Mouse (Mus musculus) midbrain, embryonic 10.5 days (tissue): ENCODE data around the gene Foxo3. TPM values are rescaled to one million over a fixed set of nuclear protein-coding genes. Genes with fewer than 3 reads are reported as not detected.

Source experiments
- DNase-seq: peaks from one replicate; pipeline ENCODE4 v3.0.0-alpha.2; 2017; ENCODE audit warnings: low spot score
- H3K27ac ChIP-seq: fragments of 300-500 bp; sonication (generic); replicated peaks from 2 replicates; pipeline ENCODE4 v1.5.1; 2016; ENCODE audit warnings: mild to moderate bottlenecking
- H3K27me3 ChIP-seq: fragments of 300-500 bp; sonication (generic); 2 replicates; pipeline ENCODE4 v1.6.1; 2016; ENCODE audit warnings: low read depth, mild to moderate bottlenecking; ENCODE audit not compliant: poor library complexity, severe bottlenecking
- H3K36me3 ChIP-seq: fragments of 300-500 bp; sonication (generic); 2 replicates; pipeline ENCODE4 v1.6.1; 2016; ENCODE audit warnings: mild to moderate bottlenecking, moderate library complexity
- H3K4me1 ChIP-seq: fragments of 300-500 bp; sonication (generic); 2 replicates; pipeline ENCODE4 v1.6.1; 2016
- H3K4me3 ChIP-seq: fragments of 300-500 bp; sonication (generic); 2 replicates; pipeline ENCODE4 v1.5.1; 2016; ENCODE audit warnings: mild to moderate bottlenecking, moderate library complexity
- H3K9me3 ChIP-seq: fragments of 300-500 bp; sonication (generic); replicated peaks from 2 replicates; pipeline ENCODE4 v1.6.1; 2016; ENCODE audit warnings: mild to moderate bottlenecking
- WGBS: fragments of 180-500 bp; shearing (Covaris S2); methylation state at CpG from one replicate; pipeline ENCODE4 v1.1.7; 2016; 5-methylcytosine and 5-hydroxymethylcytosine counted together
- polyA plus RNA-seq: library from polyadenylated mRNA; unstranded; fragments of >200 nt; fragmentation: Nextera tagmentation; extraction: Ambion mirVana; gene quantifications from 2 replicates; pipeline ENCODE4 v1.2.1, GENCODE M21; 2016

Gene Foxo3
- polyA plus RNA-seq, 1 experiment from 2014 or later, result 2.4 TPM

GRCm38 (mm10) chr10:42142081-42142480, 134.5 kb downstream of the Foxo3 start:
- H3K9me3 ChIP-seq, result peaks cover 3% of the 10 kb centered on the region; the same call in 1 of the 2 replicates
- DNase-seq, result no peak
- WGBS, result 84% methylated on average over 9 of the region's 9 CpGs

GRCm38 (mm10) chr10:42139749-42140148, 136.8 kb downstream of the Foxo3 start:
- H3K27me3 ChIP-seq, result no peaks in the 10 kb centered on the region
- H3K4me1 ChIP-seq, result no peaks in the 10 kb centered on the region
- H3K27ac ChIP-seq, result no peak overlapping the region
- H3K4me3 ChIP-seq, result no peak overlapping the region
- 79% methylated on average over 1 of the region's 1 CpGs for WGBS
- peaks cover 3% of the 10 kb centered on the region; the same call in 1 of the 2 replicates for H3K9me3 ChIP-seq
- H3K36me3 ChIP-seq, result no peaks in the 10 kb centered on the region
- DNase-seq, result no peak

More at GRCm38 (mm10) chr10:42142081-42142480, 134.5 kb downstream of the Foxo3 start:
- Histone ChIP-seq H3K36me3 (no peaks in the 10 kb centered on the region), H3K27me3 (no peaks in the 10 kb centered on the region), H3K4me1 (no peaks in the 10 kb centered on the region), H3K4me3 (no peak overlapping the region), H3K27ac (no peak overlapping the region)

- Histone ChIP-seq H3K27ac (no peak overlapping the region), H3K4me1 (no peaks in the 10 kb centered on the region), H3K4me3 (no peak overlapping the region), H3K27me3 (no peaks in the 10 kb centered on the region), H3K9me3 (peaks cover 3% of the 10 kb centered on the region; the same call in 1 of the 2 replicates), H3K36me3 (no peaks in the 10 kb centered on the region)
- DNase-seq, result no peak
- WGBS, result 85% methylated on average over 14 of the region's 14 CpGs
Measured at GRCm38 (mm10) chr10:42134759-42135702, 141.5 kb downstream of the Foxo3 start.

Other genes starting within 250 kb of the Foxo3 start
- gene Afg1l, start 201.8 kb upstream of the Foxo3 start, polyA plus RNA-seq, result 4.3 and 4.4 TPM in 2 replicates
- 235 and 241 TPM in 2 replicates for gene Snx3, start 225.3 kb upstream of the Foxo3 start, polyA plus RNA-seq